Mouse (Mus musculus) testis, postnatal 14 days (tissue): ENCODE measurements around the gene Olfr718-ps1.
A peak's percentile ranks its signal among the peaks of the same experiment; 100 is the strongest.

Source experiments
- DNase-seq: peaks from one replicate; pipeline ENCODE4 v3.0.0; 2021; ENCODE audit warnings: low spot score

Gene Olfr718-ps1

DNA sequence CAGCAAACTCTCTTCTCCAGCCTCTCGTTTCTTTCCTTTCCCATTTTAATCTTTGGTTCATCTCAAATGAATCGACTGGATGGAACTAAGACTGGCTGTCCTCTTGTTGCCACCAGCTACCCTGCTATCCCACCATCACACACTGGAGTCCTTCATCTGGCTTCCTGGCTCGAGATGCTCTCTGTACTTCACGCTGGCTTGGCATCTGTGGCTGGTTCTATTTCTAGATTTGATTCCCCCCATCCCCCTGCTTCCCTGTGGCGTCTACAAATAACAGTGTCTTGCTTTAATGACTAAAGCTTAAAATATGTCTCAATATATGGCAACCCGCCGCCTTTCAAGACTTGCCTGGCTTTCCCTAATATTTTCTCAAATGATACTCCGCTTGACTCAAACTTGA is 19.5 kb downstream of the Olfr718-ps1 start:
- DNase-seq, result no peak

DNA sequence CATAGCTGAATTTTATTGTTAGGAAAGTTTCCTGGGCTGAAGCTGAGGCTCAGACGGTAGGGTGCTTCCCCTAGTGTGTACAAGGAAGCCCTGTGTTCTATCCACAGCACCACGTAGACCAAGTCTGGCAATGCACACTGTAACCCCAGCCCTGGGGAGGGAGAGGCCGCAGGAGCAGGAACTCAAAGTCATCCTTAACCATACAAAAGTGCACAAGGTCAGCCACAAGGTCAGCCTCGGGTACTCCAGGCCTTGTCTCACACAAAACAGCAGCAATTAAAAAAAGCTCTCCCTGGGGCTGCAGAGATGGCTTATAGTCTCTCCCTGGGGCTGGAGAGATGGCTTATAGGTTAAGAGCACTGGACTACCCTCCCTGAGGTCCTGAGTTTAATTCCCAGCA is 20.5 kb downstream of the Olfr718-ps1 start:
- no peak for DNase-seq

- DNase-seq, result no peak
Observed at GRCm38 (mm10) chr5:143126089-143126488, 21.3 kb downstream of the Olfr718-ps1 start.

GRCm38 (mm10) chr5:143125601-143126000 is 21.8 kb downstream of the Olfr718-ps1 start:
- no peak for DNase-seq

GRCm38 (mm10) chr5:143124805-143125378 is 22.5 kb downstream of the Olfr718-ps1 start:
- DNase-seq, result no peak

- no peak for DNase-seq
Observed at GRCm38 (mm10) chr5:143122673-143123072, 24.7 kb downstream of the Olfr718-ps1 start.

DNA sequence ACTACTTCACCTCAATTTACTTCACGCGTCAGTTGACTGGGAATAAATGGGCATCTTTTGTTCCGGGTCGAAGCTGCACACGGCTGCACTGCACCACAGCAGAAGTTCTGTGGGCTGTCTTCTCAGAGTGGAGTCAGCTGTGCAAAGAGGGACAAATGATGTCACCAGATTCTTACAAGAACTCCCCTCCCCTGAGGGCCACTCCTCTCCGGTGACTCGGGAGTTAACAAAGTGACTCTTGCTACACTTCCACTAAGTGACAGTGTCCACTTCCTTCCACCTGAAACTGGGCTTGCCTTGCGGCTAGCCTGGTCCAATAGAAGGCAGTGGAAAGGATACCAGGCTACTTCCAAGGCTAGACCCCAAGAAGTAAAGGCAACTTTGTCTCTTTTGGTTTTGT is 25.3 kb downstream of the Olfr718-ps1 start:
- no peak for DNase-seq

- DNase-seq, result peak; percentile 96
Observed at GRCm38 (mm10) chr5:143112281-143113246, 34.8 kb downstream of the Olfr718-ps1 start, which contains the start of gene Rnf216. TSS of gene Rnf216 (minus strand) at chr5:143112994.

DNA sequence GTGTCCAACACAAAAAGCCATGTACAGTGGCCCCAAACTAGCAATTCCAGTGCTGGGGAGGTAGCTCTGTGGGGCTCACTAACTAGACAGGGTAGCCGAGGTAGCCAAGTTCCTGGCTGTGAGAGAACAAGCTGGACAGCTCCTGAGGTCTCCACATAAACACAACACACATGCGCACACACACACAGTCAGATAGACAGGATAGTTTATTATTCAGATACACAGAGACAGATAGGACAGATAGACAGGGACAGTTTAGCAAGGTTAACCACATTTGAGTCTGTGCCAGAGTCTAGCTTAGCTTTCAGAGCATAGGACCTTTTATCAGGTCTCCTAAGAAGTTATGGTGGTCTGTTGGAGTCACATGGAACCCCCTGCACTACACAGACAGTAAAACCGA is 40.5 kb downstream of the Olfr718-ps1 start:
- no peak for DNase-seq

DNA sequence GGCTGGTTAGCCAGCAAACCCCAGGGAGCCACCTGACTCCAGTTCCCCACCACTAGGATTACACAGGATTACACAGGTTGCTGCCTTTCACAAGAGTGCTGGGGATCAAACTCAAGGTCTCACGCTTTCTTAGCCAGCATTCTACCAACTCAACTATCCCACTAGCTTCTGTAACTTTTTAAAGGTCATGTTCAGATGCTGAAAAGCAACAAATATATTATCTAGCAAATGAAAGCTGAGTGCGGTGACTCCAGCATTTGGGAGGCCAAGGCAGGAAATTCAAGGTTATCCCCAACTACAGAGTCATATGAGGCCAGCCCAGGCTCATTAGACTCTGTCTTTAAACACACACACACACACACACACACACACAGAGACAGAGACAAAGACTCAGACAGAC is 44.1 kb downstream of the Olfr718-ps1 start:
- no peak for DNase-seq

DNA sequence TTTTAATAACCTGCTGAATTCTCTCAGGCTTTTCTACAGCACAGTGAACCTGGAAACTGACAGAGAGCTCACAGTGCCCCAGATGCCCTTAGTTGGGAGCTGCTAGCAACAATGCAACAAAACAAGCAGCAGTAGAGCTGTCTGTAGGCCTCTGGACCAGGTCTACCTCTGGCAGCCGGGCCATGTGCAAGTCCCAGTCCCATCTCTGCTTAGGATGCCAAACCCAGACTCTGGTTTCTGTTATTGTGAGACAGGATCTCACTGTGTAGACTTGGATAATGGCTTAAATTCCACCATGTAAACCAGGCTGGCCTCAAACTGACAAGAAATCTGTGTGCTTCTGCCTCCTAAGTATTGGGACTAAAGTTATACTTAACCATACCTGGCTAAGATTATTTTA is 45.8 kb downstream of the Olfr718-ps1 start:
- no peak for DNase-seq

- no peak for DNase-seq
Observed at GRCm38 (mm10) chr5:143095256-143095655, 52.1 kb downstream of the Olfr718-ps1 start.

- DNase-seq, result no peak
Observed at GRCm38 (mm10) chr5:143092891-143093290, 54.5 kb downstream of the Olfr718-ps1 start.

DNA sequence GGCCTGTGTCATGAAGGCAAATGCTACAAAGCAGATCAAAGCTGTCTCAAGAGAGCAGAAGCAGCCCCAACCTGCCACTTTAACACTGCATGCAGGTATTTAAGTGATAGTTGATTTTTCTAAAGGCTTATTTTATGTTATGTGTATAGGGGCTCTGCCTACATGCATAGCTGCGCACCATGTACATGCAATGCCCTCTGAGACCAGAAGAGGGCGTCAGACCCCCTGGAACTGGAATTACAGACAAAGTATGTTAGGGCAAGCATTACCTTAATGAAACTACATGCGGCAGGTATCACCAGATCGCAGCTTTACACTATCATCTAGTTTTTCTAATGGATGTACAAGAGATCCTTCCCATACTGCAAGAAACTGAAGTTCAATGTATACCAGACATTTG is 62.5 kb downstream of the Olfr718-ps1 start:
- no peak for DNase-seq
